Mouse (Mus musculus): ENCODE data around the gene Kif22. TPM values are rescaled to one million over a fixed set of nuclear protein-coding genes. Genes with fewer than 3 reads are reported as not detected.
A peak's percentile ranks its signal among the peaks of the same experiment; 100 is the strongest.

Gene Kif22
- polyA plus RNA-seq, 2 experiments, result 60.1 to 101 TPM

DNA sequence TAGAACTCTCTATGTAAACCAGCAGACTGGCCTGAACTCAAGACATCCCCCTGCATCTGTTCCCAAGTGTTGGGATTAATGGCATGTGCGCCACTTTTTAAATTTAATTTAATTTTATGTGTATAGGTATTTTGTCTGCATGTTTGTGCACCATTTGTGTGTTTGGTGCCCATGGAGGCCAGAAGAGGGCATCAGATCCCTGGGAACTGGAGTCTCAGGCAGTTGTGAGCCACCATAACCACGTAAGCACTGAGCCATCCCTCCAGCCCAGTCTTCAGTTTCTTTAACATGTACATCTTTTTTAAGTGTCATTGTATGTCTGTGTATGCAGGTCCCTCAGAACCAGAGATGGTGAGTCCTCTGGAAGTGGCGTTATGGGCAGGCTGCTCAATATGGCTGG is 35.4 kb upstream of the Kif22 start:
- WGBS (ENCODE audit: insufficient replicate concordance), result 58% methylated on average over 3 of the region's 3 CpGs

DNA sequence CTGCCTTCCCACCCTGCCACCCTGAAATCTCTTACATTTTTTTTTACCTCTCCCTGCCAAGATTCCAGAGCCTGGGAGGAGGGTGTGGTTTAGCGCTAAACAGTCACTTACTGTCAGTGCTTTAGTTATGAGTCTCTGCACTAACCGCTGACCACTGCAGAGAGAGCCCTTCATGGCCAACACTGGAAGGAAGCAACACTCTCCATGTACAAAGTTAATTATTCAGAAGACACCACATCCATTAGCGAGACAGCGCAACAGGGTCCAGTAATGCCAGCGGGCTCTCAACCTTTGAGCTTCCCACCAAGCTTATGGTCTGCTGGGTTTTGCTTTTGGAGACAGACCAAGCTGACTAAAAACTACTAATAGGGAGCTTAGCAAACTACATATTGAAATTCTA is 33.9 kb upstream of the Kif22 start:
- DNase-seq (ENCODE audit: low read depth in 3 of 3, low spot score in 3 of 3) (no peak), ATAC-seq (ENCODE audit: insufficient read depth) (no peak)
- Histone ChIP-seq H3K27me3 (ENCODE audit: control insufficient read depth, insufficient read depth, low read length) (no peaks in the 10 kb centered on the region), H3K4me2 (ENCODE audit: low read depth) (no peak overlapping the region), H3K4me3 (ENCODE audit: insufficient read depth in 1 of 2, low read depth in 2 of 2, low read length in 2 of 2) (no peak overlapping the region), H3K9me3 (ENCODE audit: control insufficient read depth, low read length) (no peaks in the 10 kb centered on the region; the same call in 1 of the 2 replicates), H3K27ac (no peak overlapping the region), H3K9ac (replicated peaks) (no peak overlapping the region), H3K4me1 (replicated peaks; ENCODE audit: control insufficient read depth in 2 of 2, insufficient read depth in 2 of 2, low read length in 1 of 2) (peaks cover 0 to 2% of the 10 kb centered on the region in 2 experiments; a peak in 1 of 4 replicates), H3K36me3 (replicated peaks; ENCODE audit: control insufficient read depth, insufficient read depth, low read depth) (no peaks in the 10 kb centered on the region)
- WGBS (ENCODE audit: insufficient replicate concordance), result 88% methylated on average over 5 of the region's 5 CpGs
- TF ChIP-seq CTCF (IDR thresholded peaks at IDR 0.05; ENCODE audit: low read depth), result no peak
- TF ChIP-seq EP300 (IDR thresholded peaks at IDR 0.05; ENCODE audit: low read depth), result no peak

More for the DNA sequence above, 35.4 kb upstream of the Kif22 start:
- H3K4me2 ChIP-seq (ENCODE audit: low read depth), result no peak overlapping the region
- ATAC-seq (ENCODE audit: insufficient read depth) (no peak), DNase-seq (ENCODE audit: low read depth in 3 of 3, low spot score in 3 of 3) (no peak)
- no peaks in the 10 kb centered on the region for H3K36me3 ChIP-seq (replicated peaks; ENCODE audit: control insufficient read depth, insufficient read depth, low read depth)
- no peak overlapping the region for H3K27ac ChIP-seq
- H3K27me3 ChIP-seq (ENCODE audit: control insufficient read depth, insufficient read depth, low read length), result no peaks in the 10 kb centered on the region
- peaks cover 0 to 5% of the 10 kb centered on the region in 2 experiments; a peak in 1 of 4 replicates for H3K4me1 ChIP-seq (replicated peaks; ENCODE audit: control insufficient read depth in 2 of 2, insufficient read depth in 2 of 2, low read length in 1 of 2)
- H3K9me3 ChIP-seq (ENCODE audit: control insufficient read depth, low read length), result no peaks in the 10 kb centered on the region; the same call in 1 of the 2 replicates
- no peak overlapping the region for H3K9ac ChIP-seq (replicated peaks)
- no peak overlapping the region for H3K4me3 ChIP-seq (ENCODE audit: insufficient read depth in 1 of 2, low read depth in 2 of 2, low read length in 2 of 2)
- TF ChIP-seq CTCF (IDR thresholded peaks at IDR 0.05; ENCODE audit: low read depth) (peak; percentile 59), EP300 (IDR thresholded peaks at IDR 0.05; ENCODE audit: low read depth) (no peak)

DNA sequence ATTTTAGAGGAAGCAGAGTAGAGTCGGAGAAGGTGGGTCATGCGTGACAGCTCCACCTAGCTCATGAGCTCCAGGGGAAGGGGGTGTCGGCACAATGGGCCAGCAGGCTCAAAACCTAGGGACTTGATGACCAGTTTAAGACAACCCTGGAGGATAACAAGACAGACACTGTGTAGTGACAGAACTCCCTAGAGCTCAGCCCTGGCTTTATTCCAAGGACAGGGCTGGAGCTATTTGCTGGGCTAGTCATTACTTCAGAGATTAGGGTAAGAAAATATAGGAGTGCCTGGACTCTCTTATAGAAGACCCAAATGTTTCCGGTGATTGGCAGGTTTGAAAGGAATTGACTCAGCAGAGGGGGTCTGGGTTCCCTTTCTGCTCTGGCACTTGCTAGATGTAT is 30.9 kb upstream of the Kif22 start:
- ATAC-seq (ENCODE audit: insufficient read depth), result no peak
- 76% methylated on average over 4 of the region's 4 CpGs for WGBS (ENCODE audit: insufficient replicate concordance)
- TF ChIP-seq EP300 (IDR thresholded peaks at IDR 0.05; ENCODE audit: low read depth), result no peak
- no peak for TF ChIP-seq CTCF (IDR thresholded peaks at IDR 0.05; ENCODE audit: low read depth)
- Histone ChIP-seq H3K9me3 (ENCODE audit: control insufficient read depth, low read length) (no peaks in the 10 kb centered on the region; the same call in 1 of the 2 replicates), H3K27ac (no peak overlapping the region), H3K27me3 (ENCODE audit: control insufficient read depth, insufficient read depth, low read length) (no peaks in the 10 kb centered on the region), H3K9ac (replicated peaks) (no peak overlapping the region), H3K4me2 (ENCODE audit: low read depth) (no peak overlapping the region), H3K36me3 (replicated peaks; ENCODE audit: control insufficient read depth, insufficient read depth, low read depth) (no peaks in the 10 kb centered on the region), H3K4me3 (ENCODE audit: insufficient read depth in 1 of 2, low read depth in 2 of 2, low read length in 2 of 2) (no peak overlapping the region), H3K4me1 (replicated peaks; ENCODE audit: control insufficient read depth in 2 of 2, insufficient read depth in 2 of 2, low read length in 1 of 2) (no peaks in the 10 kb centered on the region)
- DNase-seq (ENCODE audit: low read depth in 3 of 3, low spot score in 3 of 3), result no peak

DNA sequence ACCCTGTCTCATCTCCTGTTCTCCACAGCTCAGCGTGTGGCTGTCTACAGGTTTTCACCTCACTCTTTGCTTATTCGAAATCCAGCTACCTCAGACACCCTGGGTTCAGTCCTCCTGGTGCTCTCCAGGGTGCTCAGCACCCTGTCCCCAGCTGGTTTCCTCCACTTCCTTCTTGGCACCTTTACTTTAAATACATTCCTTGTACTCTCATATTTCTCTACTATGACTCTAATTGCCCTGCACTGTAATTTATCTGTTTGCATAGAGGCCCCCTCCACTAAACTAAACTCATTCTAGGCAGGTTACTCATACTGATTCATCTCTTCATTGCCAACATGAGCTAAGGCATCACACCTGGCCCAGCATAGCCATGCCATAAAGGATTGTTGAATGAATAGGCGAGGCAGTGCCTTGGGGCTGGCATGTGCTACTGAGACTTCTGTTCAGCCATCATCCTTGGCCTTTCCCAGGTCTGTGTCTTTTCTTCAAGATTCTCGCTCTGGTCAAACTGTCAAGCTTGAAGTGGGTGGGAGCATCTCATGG is 28.7 kb upstream of the Kif22 start:
- no peaks in the 10 kb centered on the region for H3K36me3 ChIP-seq (replicated peaks; ENCODE audit: control insufficient read depth, insufficient read depth, low read depth)
- ATAC-seq (ENCODE audit: insufficient read depth), result no peak
- WGBS (ENCODE audit: insufficient replicate concordance), result 55% methylated on average over 4 of the region's 4 CpGs
- H3K27ac ChIP-seq, result no peak overlapping the region
- no peaks in the 10 kb centered on the region for H3K4me1 ChIP-seq (replicated peaks; ENCODE audit: control insufficient read depth in 2 of 2, insufficient read depth in 2 of 2, low read length in 1 of 2)
- no peaks in the 10 kb centered on the region; the same call in 1 of the 2 replicates for H3K9me3 ChIP-seq (ENCODE audit: control insufficient read depth, low read length)
- no peak overlapping the region for H3K4me3 ChIP-seq (ENCODE audit: insufficient read depth in 1 of 2, low read depth in 2 of 2, low read length in 2 of 2)
- H3K27me3 ChIP-seq (ENCODE audit: control insufficient read depth, insufficient read depth, low read length), result no peaks in the 10 kb centered on the region
- no peak overlapping the region for H3K9ac ChIP-seq (replicated peaks)
- H3K4me2 ChIP-seq (ENCODE audit: low read depth), result no peak overlapping the region
- DNase-seq (ENCODE audit: low read depth in 3 of 3, low spot score in 3 of 3), result no peak
- no peak for TF ChIP-seq EP300 (IDR thresholded peaks at IDR 0.05; ENCODE audit: low read depth)
- no peak for TF ChIP-seq CTCF (IDR thresholded peaks at IDR 0.05; ENCODE audit: low read depth)

DNA sequence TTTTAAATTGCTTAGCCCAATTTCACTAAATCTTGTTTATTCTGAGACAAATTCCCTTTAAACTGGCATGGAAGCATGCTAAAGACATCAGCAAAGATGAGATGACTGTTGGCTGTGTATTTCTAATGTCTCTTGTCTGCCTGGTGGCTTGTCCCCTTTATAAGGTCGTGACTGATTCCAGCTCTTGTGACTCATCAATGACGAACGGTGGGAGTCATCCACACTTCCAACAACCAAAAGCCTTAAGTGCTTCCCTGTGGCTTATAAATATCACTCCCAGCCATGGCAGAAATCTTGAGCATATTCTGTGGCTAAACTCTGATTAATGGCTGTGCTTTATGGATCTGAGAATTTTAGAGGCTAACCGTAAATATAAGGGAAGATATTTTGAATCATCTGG is 24.0 kb upstream of the Kif22 start:
- Histone ChIP-seq H3K9ac (replicated peaks) (no peak overlapping the region), H3K27me3 (ENCODE audit: control insufficient read depth, insufficient read depth, low read length) (no peaks in the 10 kb centered on the region), H3K9me3 (ENCODE audit: control insufficient read depth, low read length) (no peaks in the 10 kb centered on the region), H3K4me2 (ENCODE audit: low read depth) (no peak overlapping the region), H3K4me1 (replicated peaks; ENCODE audit: control insufficient read depth in 2 of 2, insufficient read depth in 2 of 2, low read length in 1 of 2) (no peaks in the 10 kb centered on the region), H3K36me3 (replicated peaks; ENCODE audit: control insufficient read depth, insufficient read depth, low read depth) (no peaks in the 10 kb centered on the region), H3K27ac (no peak overlapping the region), H3K4me3 (ENCODE audit: insufficient read depth in 1 of 2, low read depth in 2 of 2, low read length in 2 of 2) (no peak overlapping the region)
- 69% methylated on average over 4 of the region's 4 CpGs for WGBS (ENCODE audit: insufficient replicate concordance)
- no peak for TF ChIP-seq CTCF (IDR thresholded peaks at IDR 0.05; ENCODE audit: low read depth)
- TF ChIP-seq EP300 (IDR thresholded peaks at IDR 0.05; ENCODE audit: low read depth), result no peak
- DNase-seq (ENCODE audit: low read depth in 3 of 3, low spot score in 3 of 3), result no peak
- no peak for ATAC-seq (ENCODE audit: insufficient read depth)

Measured in liver, embryonic 14.5 days (tissue).